Mouse (Mus musculus) midbrain, embryonic 13.5 days (tissue): ENCODE results near the gene Hpca. TPM values are rescaled to one million over a fixed set of nuclear protein-coding genes. Genes with fewer than 3 reads are reported as not detected.

ENCODE experiments used
- ATAC-seq: fragments of 200-750 bp; cut with Nextera tagmentation; 2 replicates; pipeline ENCODE4 v1.8.0; 2017; ENCODE audit warnings: mild to moderate bottlenecking, moderate TSS enrichment, moderate library complexity
- H3K27ac ChIP-seq: fragments of 300-500 bp; sonication (generic); 2 replicates; pipeline ENCODE4 v1.5.1; 2015; ENCODE audit warnings: inconsistent platforms, mild to moderate bottlenecking, moderate library complexity
- H3K27me3 ChIP-seq: fragments of 300-500 bp; sonication (generic); 2 replicates; pipeline ENCODE4 v1.6.1; 2015; ENCODE audit warnings: mild to moderate bottlenecking, inconsistent platforms
- H3K36me3 ChIP-seq: fragments of 300-500 bp; sonication (generic); 2 replicates; pipeline ENCODE4 v1.6.1; 2015; ENCODE audit warnings: mild to moderate bottlenecking, inconsistent platforms
- H3K4me1 ChIP-seq: fragments of 300-500 bp; sonication (generic); replicated peaks from 2 replicates; pipeline ENCODE4 v1.6.1; 2015; ENCODE audit warnings: inconsistent platforms
- H3K4me2 ChIP-seq: fragments of 300-500 bp; sonication (generic); replicated peaks from 2 replicates; pipeline ENCODE4 v1.6.1; 2015; ENCODE audit warnings: moderate library complexity, mild to moderate bottlenecking, inconsistent platforms
- H3K4me3 ChIP-seq: fragments of 300-500 bp; sonication (generic); replicated peaks from 2 replicates; pipeline ENCODE4 v1.5.1; 2015; ENCODE audit warnings: mild to moderate bottlenecking, inconsistent platforms
- H3K9ac ChIP-seq: fragments of 300-500 bp; sonication (generic); replicated peaks from 2 replicates; pipeline ENCODE4 v1.6.1; 2015; ENCODE audit warnings: mild to moderate bottlenecking, inconsistent platforms
- H3K9me3 ChIP-seq: fragments of 300-500 bp; sonication (generic); 2 replicates; pipeline ENCODE4 v1.6.1; 2016; ENCODE audit warnings: mild to moderate bottlenecking, inconsistent platforms
- WGBS: fragments of 180-500 bp; shearing (Covaris S2); methylation state at CpG from one replicate; pipeline ENCODE4 v1.1.7; 2015; 5-methylcytosine and 5-hydroxymethylcytosine counted together
- polyA plus RNA-seq: library from polyadenylated mRNA; unstranded; fragments of >200 nt; fragmentation: Nextera tagmentation; extraction: Ambion mirVana; gene quantifications from 2 replicates; pipeline ENCODE4 v1.2.1, GENCODE M21; 2015

Hpca gene
- 17.1 and 17.9 TPM in 2 replicates for polyA plus RNA-seq

DNA sequence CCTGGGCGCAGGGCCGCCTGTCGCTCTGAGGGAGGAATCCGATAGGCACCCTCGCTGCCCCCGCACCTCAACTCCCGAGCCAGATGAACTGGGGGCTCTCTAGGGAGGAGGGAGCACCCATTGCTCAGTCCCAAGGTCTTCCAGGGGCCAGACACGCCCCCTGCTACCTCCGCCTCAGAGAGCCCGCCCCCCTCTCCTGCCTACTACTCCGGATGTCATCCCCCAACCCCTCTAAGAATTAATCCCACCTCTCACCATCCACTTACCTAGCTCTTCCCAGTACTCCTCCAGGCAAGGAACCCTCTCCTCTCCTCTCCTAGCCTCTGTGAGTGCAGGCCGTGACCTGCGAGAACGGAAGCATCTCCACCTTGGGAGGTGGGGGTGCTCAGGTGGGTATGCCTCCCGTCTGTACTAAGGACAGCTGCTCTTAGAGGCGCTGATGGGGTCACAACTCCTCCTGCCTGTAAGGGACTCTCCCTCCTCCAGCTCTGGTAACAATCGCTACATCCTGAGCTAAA lies at the start of gene Hpca:
Gene Hpca, minus strand, starts transcription at position 468 of the 518 bp plus-strand sequence.
- 1% methylated on average over 17 of the region's 17 CpGs for WGBS
- no peak within 1 kb of the TSS for H3K27ac ChIP-seq
- peak within 1 kb of the TSS; percentile 46 for H3K4me3 ChIP-seq
- H3K27me3 ChIP-seq = peaks cover 76% of the 10 kb centered on the region
- H3K36me3 ChIP-seq = no peaks in the 10 kb centered on the region
- peak within 1 kb of the TSS; percentile 93 for H3K4me2 ChIP-seq
- ATAC-seq = peak; percentile 37
- H3K9ac ChIP-seq = peak within 1 kb of the TSS; percentile 65
- H3K4me1 ChIP-seq = peaks cover 41% of the 10 kb centered on the region
- H3K9me3 ChIP-seq = no peaks in the 10 kb centered on the region

- WGBS = 94% methylated on average over 3 of the region's 4 CpGs
- Histone ChIP-seq H3K4me1 (no peaks in the 10 kb centered on the region), H3K4me3 (no peak overlapping the region), H3K27me3 (no peaks in the 10 kb centered on the region), H3K9ac (no peak overlapping the region), H3K9me3 (no peaks in the 10 kb centered on the region), H3K36me3 (peaks cover 33% of the 10 kb centered on the region), H3K27ac (no peak overlapping the region), H3K4me2 (no peak overlapping the region)
- ATAC-seq = no peak
Observed at GRCm38 (mm10) chr4:129161581-129162255, 39.9 kb upstream of the Hpca start.

DNA sequence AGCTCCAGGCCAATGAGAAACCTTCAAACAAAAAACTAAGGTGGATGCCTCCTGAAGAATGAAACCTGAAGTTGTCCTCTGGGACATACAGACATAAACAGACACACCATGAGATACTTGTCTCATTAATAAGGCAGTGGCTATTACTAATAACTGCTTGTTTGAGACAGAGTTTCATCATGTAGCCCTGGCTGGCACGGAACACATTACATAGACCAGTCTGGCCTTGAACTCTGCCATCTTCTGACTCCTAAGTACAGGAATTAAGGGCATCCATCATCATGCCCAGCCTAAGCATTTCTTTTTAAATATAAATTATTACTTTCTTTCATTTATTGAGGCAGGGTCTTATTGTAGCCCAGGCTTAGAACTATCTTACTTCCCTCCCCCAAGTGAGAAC lies 39.2 kb upstream of the Hpca start:
- H3K4me2 ChIP-seq = no peak overlapping the region
- H3K4me1 ChIP-seq = no peaks in the 10 kb centered on the region
- WGBS = 100% methylated on average over 1 of the region's 1 CpGs
- no peaks in the 10 kb centered on the region for H3K9me3 ChIP-seq
- H3K9ac ChIP-seq = no peak overlapping the region
- no peak overlapping the region for H3K4me3 ChIP-seq
- no peak for ATAC-seq
- H3K36me3 ChIP-seq = peaks cover 34% of the 10 kb centered on the region
- H3K27ac ChIP-seq = no peak overlapping the region
- no peaks in the 10 kb centered on the region for H3K27me3 ChIP-seq

- WGBS = 69% methylated on average over 3 of the region's 3 CpGs
- Histone ChIP-seq H3K9me3 (no peaks in the 10 kb centered on the region), H3K4me1 (no peaks in the 10 kb centered on the region), H3K27ac (no peak overlapping the region), H3K4me2 (no peak overlapping the region), H3K9ac (no peak overlapping the region), H3K27me3 (no peaks in the 10 kb centered on the region), H3K4me3 (no peak overlapping the region), H3K36me3 (peaks cover 37% of the 10 kb centered on the region)
- ATAC-seq = no peak
Observed at GRCm38 (mm10) chr4:129158549-129158948, 36.7 kb upstream of the Hpca start.

DNA sequence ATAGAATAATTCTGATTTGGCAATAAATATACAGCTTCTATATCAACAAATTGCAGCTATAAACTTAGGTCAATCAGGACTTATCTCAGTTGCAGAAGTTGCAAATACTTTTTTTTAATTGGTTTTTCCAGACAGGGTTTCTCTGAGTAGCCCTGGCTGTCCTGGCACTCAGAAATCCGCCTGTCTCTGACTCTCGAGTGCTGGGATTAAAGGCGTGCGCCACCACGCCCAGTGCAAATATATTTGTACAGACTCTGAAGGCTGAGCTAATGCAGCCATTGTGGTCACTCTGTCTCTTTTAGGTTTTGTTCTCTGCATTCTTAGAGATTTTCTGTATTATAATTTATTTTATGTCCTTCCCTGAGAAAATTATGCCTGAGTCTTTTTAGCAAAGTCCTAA lies 35.7 kb upstream of the Hpca start:
- no peak overlapping the region for H3K4me2 ChIP-seq
- no peak for ATAC-seq
- no peaks in the 10 kb centered on the region for H3K4me1 ChIP-seq
- H3K27me3 ChIP-seq = no peaks in the 10 kb centered on the region
- 83% methylated on average over 5 of the region's 5 CpGs for WGBS
- no peak overlapping the region for H3K9ac ChIP-seq
- no peak overlapping the region for H3K4me3 ChIP-seq
- no peak overlapping the region for H3K27ac ChIP-seq
- H3K9me3 ChIP-seq = no peaks in the 10 kb centered on the region
- H3K36me3 ChIP-seq = peaks cover 45% of the 10 kb centered on the region

DNA sequence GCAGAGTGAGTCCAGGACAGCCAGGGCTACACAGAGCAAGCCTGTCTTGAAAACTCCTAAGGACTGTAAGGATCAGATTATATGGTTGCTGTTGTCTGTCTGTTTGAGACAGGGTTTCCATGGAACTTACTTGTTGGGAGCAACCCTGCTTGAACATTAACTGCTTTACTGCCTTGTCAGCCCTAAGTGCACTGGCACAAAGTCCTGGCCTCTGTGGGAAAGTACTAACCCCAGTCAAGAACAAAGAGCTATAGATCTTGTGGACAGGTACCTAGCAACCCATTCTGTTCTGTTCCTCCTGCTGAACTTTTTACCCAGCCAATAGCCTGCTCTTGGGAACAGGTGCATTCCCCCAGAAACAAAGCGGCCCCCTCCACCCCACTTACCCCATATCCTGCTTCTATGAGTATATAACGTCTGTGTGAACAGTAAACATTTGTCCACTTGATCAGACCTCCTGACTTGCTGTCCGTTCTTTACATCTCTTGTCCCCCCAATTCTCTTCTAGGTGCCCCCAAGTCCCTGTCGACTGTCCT lies 29.5 kb upstream of the Hpca start:
- H3K9me3 ChIP-seq = no peaks in the 10 kb centered on the region

GRCm38 (mm10) chr4:129149321-129149720 lies 27.5 kb upstream of the Hpca start:
- H3K36me3 ChIP-seq = peaks cover 49% of the 10 kb centered on the region
- H3K4me1 ChIP-seq = peaks cover 17% of the 10 kb centered on the region
- H3K9me3 ChIP-seq = no peaks in the 10 kb centered on the region
- 71% methylated on average over 1 of the region's 1 CpGs for WGBS
- no peak overlapping the region for H3K4me2 ChIP-seq
- H3K27me3 ChIP-seq = no peaks in the 10 kb centered on the region
- no peak overlapping the region for H3K27ac ChIP-seq
- no peak overlapping the region for H3K4me3 ChIP-seq
- H3K9ac ChIP-seq = no peak overlapping the region
- ATAC-seq = no peak

More for the DNA sequence above, 29.5 kb upstream of the Hpca start:
- Histone ChIP-seq H3K36me3 (peaks cover 59% of the 10 kb centered on the region), H3K27ac (no peak overlapping the region), H3K4me1 (peaks cover 6% of the 10 kb centered on the region; the same call in 1 of the 2 replicates), H3K9ac (no peak overlapping the region), H3K4me3 (no peak overlapping the region), H3K27me3 (no peaks in the 10 kb centered on the region), H3K4me2 (no peak overlapping the region)
- no peak for ATAC-seq
- 91% methylated on average over 4 of the region's 4 CpGs for WGBS

- ATAC-seq = no peak
- H3K9me3 ChIP-seq = no peaks in the 10 kb centered on the region
- no peak overlapping the region for H3K9ac ChIP-seq
- no peak overlapping the region for H3K4me3 ChIP-seq
- peaks cover 36% of the 10 kb centered on the region for H3K36me3 ChIP-seq
- peaks cover 26% of the 10 kb centered on the region for H3K4me1 ChIP-seq
- H3K27me3 ChIP-seq = no peaks in the 10 kb centered on the region
- no peak overlapping the region for H3K4me2 ChIP-seq
- no peak overlapping the region for H3K27ac ChIP-seq
- WGBS = 88% methylated on average over 13 of the region's 13 CpGs
Observed at GRCm38 (mm10) chr4:129147552-129148103, 25.8 kb upstream of the Hpca start.

DNA sequence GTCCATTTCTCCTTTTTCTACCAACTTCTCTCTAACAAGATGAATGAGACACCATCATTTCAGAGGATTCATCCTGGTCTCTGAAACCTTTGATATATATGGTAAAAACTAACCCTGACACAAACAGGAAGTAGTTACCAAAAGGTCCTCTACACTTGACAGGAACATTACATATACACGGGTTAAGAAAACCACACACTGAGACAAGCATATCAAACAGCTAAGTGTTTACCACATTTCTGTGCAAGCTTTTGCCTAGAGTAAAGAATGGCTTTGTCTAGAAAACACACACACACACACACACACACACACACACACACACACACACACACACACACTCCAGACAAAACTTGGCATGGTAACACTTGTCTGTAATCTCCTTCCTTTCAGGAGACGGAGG lies 24.6 kb upstream of the Hpca start:
- Histone ChIP-seq H3K4me1 (peaks cover 37% of the 10 kb centered on the region), H3K9me3 (no peaks in the 10 kb centered on the region), H3K36me3 (peaks cover 25% of the 10 kb centered on the region), H3K27ac (no peak overlapping the region), H3K4me2 (no peak overlapping the region), H3K27me3 (no peaks in the 10 kb centered on the region), H3K4me3 (no peak overlapping the region), H3K9ac (no peak overlapping the region)
- ATAC-seq = no peak
- WGBS = 69% methylated on average over 2 of the region's 2 CpGs

- no peak overlapping the region for H3K9ac ChIP-seq
- 83% methylated on average over 4 of the region's 4 CpGs for WGBS
- H3K4me3 ChIP-seq = no peak overlapping the region
- H3K27me3 ChIP-seq = no peaks in the 10 kb centered on the region
- ATAC-seq = no peak
- H3K9me3 ChIP-seq = no peaks in the 10 kb centered on the region
- H3K4me1 ChIP-seq = peaks cover 38% of the 10 kb centered on the region
- H3K27ac ChIP-seq = no peak overlapping the region
- H3K36me3 ChIP-seq = peaks cover 20% of the 10 kb centered on the region
- H3K4me2 ChIP-seq = no peak overlapping the region
Observed at GRCm38 (mm10) chr4:129145943-129146342, 24.1 kb upstream of the Hpca start.

DNA sequence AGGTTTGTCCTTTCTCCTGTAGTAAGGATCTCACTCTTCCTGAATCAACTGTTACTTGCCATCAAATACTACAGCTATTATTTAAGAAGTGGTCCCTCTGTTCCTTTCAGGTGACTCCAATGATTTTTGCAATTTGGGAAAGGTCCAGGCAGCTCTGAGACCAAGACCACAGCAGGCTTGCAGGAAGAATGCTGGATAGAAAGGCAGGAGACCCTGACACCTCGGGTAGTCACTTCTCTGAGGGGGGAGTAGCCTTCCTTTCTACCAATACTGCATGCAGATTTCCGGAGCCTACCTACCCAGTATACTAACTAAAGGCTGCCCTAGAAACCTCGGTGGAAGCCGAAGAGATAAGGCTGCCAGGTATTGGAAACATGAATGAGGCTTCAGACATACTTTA lies 23.6 kb upstream of the Hpca start:
- H3K4me2 ChIP-seq = no peak overlapping the region
- peaks cover 38% of the 10 kb centered on the region for H3K4me1 ChIP-seq
- H3K9ac ChIP-seq = no peak overlapping the region
- no peaks in the 10 kb centered on the region for H3K9me3 ChIP-seq
- H3K4me3 ChIP-seq = no peak overlapping the region
- no peak for ATAC-seq
- 73% methylated on average over 4 of the region's 4 CpGs for WGBS
- H3K36me3 ChIP-seq = peaks cover 16% of the 10 kb centered on the region
- H3K27ac ChIP-seq = peak overlapping the region; percentile 77
- H3K27me3 ChIP-seq = no peaks in the 10 kb centered on the region
